Mouse (Mus musculus): Measurements from ENCODE around the gene Coro1a. TPM values are rescaled to one million over a fixed set of nuclear protein-coding genes. Genes with fewer than 3 reads are reported as not detected.

The Coro1a gene
- polyA plus RNA-seq (2014; fragmentation: Nextera tagmentation; extraction: Ambion mirVana) = 98.8 and 104 TPM in 2 replicates

- WGBS = 91% methylated on average over 19 of the region's 19 CpGs
- Histone ChIP-seq H3K9me3 (ENCODE audit: control insufficient read depth, low read length) (no peaks in the 10 kb centered on the region), H3K27me3 (ENCODE audit: control insufficient read depth, insufficient read depth, low read length) (no peaks in the 10 kb centered on the region), H3K9ac (replicated peaks; ENCODE audit: low read depth, low read length) (no peak within 1 kb of the TSS), H3K36me3 (ENCODE audit: control insufficient read depth, insufficient read depth, low read length) (no peaks in the 10 kb centered on the region), H3K27ac (ENCODE audit: low read depth, low read length) (no peak within 1 kb of the TSS), H3K4me3 (ENCODE audit: low read depth, low read length) (no peak within 1 kb of the TSS), H3K4me2 (ENCODE audit: low read depth, low read length) (no peak within 1 kb of the TSS), H3K4me1 (ENCODE audit: control insufficient read depth, insufficient read depth, low read length) (peaks cover 12% of the 10 kb centered on the region; the same call in 1 of the 2 replicates)
- ATAC-seq (ENCODE audit: low read depth) = no peak
Measured at GRCm38 (mm10) chr7:126707442-126708174, at the start of gene Coro1a. Coro1a (minus strand) TSS chr7:126707787.

GRCm38 (mm10) chr7:126754866-126755265 is 47.3 kb upstream of the Coro1a start:
- WGBS = 1% methylated on average over 9 of the region's 9 CpGs
- Histone ChIP-seq H3K9ac (replicated peaks; ENCODE audit: low read depth, low read length) (no peak overlapping the region), H3K4me3 (ENCODE audit: low read depth, low read length) (no peak overlapping the region)

GRCm38 (mm10) chr7:126749582-126750343 is 42.2 kb upstream of the Coro1a start:
- Histone ChIP-seq H3K9me3 (ENCODE audit: control insufficient read depth, low read length) (no peaks in the 10 kb centered on the region), H3K27ac (ENCODE audit: low read depth, low read length) (no peak overlapping the region), H3K36me3 (ENCODE audit: control insufficient read depth, insufficient read depth, low read length) (no peaks in the 10 kb centered on the region), H3K4me2 (ENCODE audit: low read depth, low read length) (no peak overlapping the region), H3K9ac (replicated peaks; ENCODE audit: low read depth, low read length) (no peak overlapping the region), H3K4me1 (ENCODE audit: control insufficient read depth, insufficient read depth, low read length) (no peaks in the 10 kb centered on the region), H3K4me3 (ENCODE audit: low read depth, low read length) (no peak overlapping the region), H3K27me3 (ENCODE audit: control insufficient read depth, insufficient read depth, low read length) (no peaks in the 10 kb centered on the region)
- 95% methylated on average over 17 of the region's 17 CpGs for WGBS
- no peak for ATAC-seq (ENCODE audit: low read depth)

More at GRCm38 (mm10) chr7:126754866-126755265, 47.3 kb upstream of the Coro1a start:
- Histone ChIP-seq H3K9me3 (ENCODE audit: control insufficient read depth, low read length) (no peaks in the 10 kb centered on the region), H3K4me1 (ENCODE audit: control insufficient read depth, insufficient read depth, low read length) (no peaks in the 10 kb centered on the region), H3K4me2 (ENCODE audit: low read depth, low read length) (0 out of 2 replicates have a peak overlapping the region, but pooled peaks have one; percentile 9), H3K27me3 (ENCODE audit: control insufficient read depth, insufficient read depth, low read length) (no peaks in the 10 kb centered on the region), H3K27ac (ENCODE audit: low read depth, low read length) (no peak overlapping the region), H3K36me3 (ENCODE audit: control insufficient read depth, insufficient read depth, low read length) (no peaks in the 10 kb centered on the region)
- peak; percentile 65; the same call in 1 of the 2 replicates for ATAC-seq (ENCODE audit: low read depth)

GRCm38 (mm10) chr7:126748824-126749223 is 41.2 kb upstream of the Coro1a start:
- Histone ChIP-seq H3K9me3 (ENCODE audit: control insufficient read depth, low read length) (no peaks in the 10 kb centered on the region), H3K9ac (replicated peaks; ENCODE audit: low read depth, low read length) (no peak overlapping the region), H3K27me3 (ENCODE audit: control insufficient read depth, insufficient read depth, low read length) (no peaks in the 10 kb centered on the region), H3K27ac (ENCODE audit: low read depth, low read length) (no peak overlapping the region), H3K4me1 (ENCODE audit: control insufficient read depth, insufficient read depth, low read length) (no peaks in the 10 kb centered on the region), H3K4me3 (ENCODE audit: low read depth, low read length) (no peak overlapping the region), H3K36me3 (ENCODE audit: control insufficient read depth, insufficient read depth, low read length) (no peaks in the 10 kb centered on the region), H3K4me2 (ENCODE audit: low read depth, low read length) (no peak overlapping the region)
- no peak for ATAC-seq (ENCODE audit: low read depth)
- WGBS = 82% methylated on average over 7 of the region's 7 CpGs

- Histone ChIP-seq H3K27ac (ENCODE audit: low read depth, low read length) (no peak overlapping the region), H3K4me3 (ENCODE audit: low read depth, low read length) (no peak overlapping the region), H3K36me3 (ENCODE audit: control insufficient read depth, insufficient read depth, low read length) (no peaks in the 10 kb centered on the region), H3K4me1 (ENCODE audit: control insufficient read depth, insufficient read depth, low read length) (no peaks in the 10 kb centered on the region), H3K9me3 (ENCODE audit: control insufficient read depth, low read length) (no peaks in the 10 kb centered on the region), H3K27me3 (ENCODE audit: control insufficient read depth, insufficient read depth, low read length) (no peaks in the 10 kb centered on the region), H3K9ac (replicated peaks; ENCODE audit: low read depth, low read length) (no peak overlapping the region), H3K4me2 (ENCODE audit: low read depth, low read length) (no peak overlapping the region)
- ATAC-seq (ENCODE audit: low read depth) = no peak
- 46% methylated on average over 6 of the region's 6 CpGs for WGBS
Measured at GRCm38 (mm10) chr7:126746798-126747197, 39.2 kb upstream of the Coro1a start.

GRCm38 (mm10) chr7:126746066-126746465 is 38.5 kb upstream of the Coro1a start:
- H3K27ac ChIP-seq (ENCODE audit: low read depth, low read length) = no peak overlapping the region
- H3K9ac ChIP-seq (replicated peaks; ENCODE audit: low read depth, low read length) = no peak overlapping the region
- no peak for ATAC-seq (ENCODE audit: low read depth)
- no peak overlapping the region for H3K4me2 ChIP-seq (ENCODE audit: low read depth, low read length)
- H3K36me3 ChIP-seq (ENCODE audit: control insufficient read depth, insufficient read depth, low read length) = no peaks in the 10 kb centered on the region
- H3K4me1 ChIP-seq (ENCODE audit: control insufficient read depth, insufficient read depth, low read length) = no peaks in the 10 kb centered on the region
- 88% methylated on average over 12 of the region's 12 CpGs for WGBS
- H3K27me3 ChIP-seq (ENCODE audit: control insufficient read depth, insufficient read depth, low read length) = no peaks in the 10 kb centered on the region
- H3K9me3 ChIP-seq (ENCODE audit: control insufficient read depth, low read length) = no peaks in the 10 kb centered on the region
- H3K4me3 ChIP-seq (ENCODE audit: low read depth, low read length) = no peak overlapping the region

- H3K27ac ChIP-seq (ENCODE audit: low read depth, low read length) = no peak overlapping the region
- no peak for ATAC-seq (ENCODE audit: low read depth)
- H3K9me3 ChIP-seq (ENCODE audit: control insufficient read depth, low read length) = no peaks in the 10 kb centered on the region
- whole genome bisulfite sequencing = 94% methylated on average over 13 of the region's 13 CpGs
- no peak overlapping the region for H3K9ac ChIP-seq (replicated peaks; ENCODE audit: low read depth, low read length)
- H3K4me3 ChIP-seq (ENCODE audit: low read depth, low read length) = no peak overlapping the region
- H3K27me3 ChIP-seq (ENCODE audit: control insufficient read depth, insufficient read depth, low read length) = no peaks in the 10 kb centered on the region
- H3K4me1 ChIP-seq (ENCODE audit: control insufficient read depth, insufficient read depth, low read length) = no peaks in the 10 kb centered on the region
- no peaks in the 10 kb centered on the region for H3K36me3 ChIP-seq (ENCODE audit: control insufficient read depth, insufficient read depth, low read length)
- H3K4me2 ChIP-seq (ENCODE audit: low read depth, low read length) = no peak overlapping the region
Measured at GRCm38 (mm10) chr7:126741964-126742482, 34.4 kb upstream of the Coro1a start.

- H3K36me3 ChIP-seq (ENCODE audit: control insufficient read depth, insufficient read depth, low read length) = no peaks in the 10 kb centered on the region
- 90% methylated on average over 5 of the region's 5 CpGs for WGBS
- H3K27me3 ChIP-seq (ENCODE audit: control insufficient read depth, insufficient read depth, low read length) = no peaks in the 10 kb centered on the region
- ATAC-seq (ENCODE audit: low read depth) = no peak
- no peak overlapping the region for H3K4me2 ChIP-seq (ENCODE audit: low read depth, low read length)
- no peak overlapping the region for H3K27ac ChIP-seq (ENCODE audit: low read depth, low read length)
- H3K4me3 ChIP-seq (ENCODE audit: low read depth, low read length) = no peak overlapping the region
- no peak overlapping the region for H3K9ac ChIP-seq (replicated peaks; ENCODE audit: low read depth, low read length)
- no peaks in the 10 kb centered on the region for H3K4me1 ChIP-seq (ENCODE audit: control insufficient read depth, insufficient read depth, low read length)
- H3K9me3 ChIP-seq (ENCODE audit: control insufficient read depth, low read length) = no peaks in the 10 kb centered on the region
Measured at GRCm38 (mm10) chr7:126741452-126741851, 33.9 kb upstream of the Coro1a start.

GRCm38 (mm10) chr7:126740977-126741376 is 33.4 kb upstream of the Coro1a start:
- H3K4me3 ChIP-seq (ENCODE audit: low read depth, low read length) = no peak overlapping the region
- ATAC-seq (ENCODE audit: low read depth) = no peak
- 89% methylated on average over 5 of the region's 5 CpGs for WGBS
- no peak overlapping the region for H3K4me2 ChIP-seq (ENCODE audit: low read depth, low read length)
- no peak overlapping the region for H3K27ac ChIP-seq (ENCODE audit: low read depth, low read length)
- H3K4me1 ChIP-seq (ENCODE audit: control insufficient read depth, insufficient read depth, low read length) = no peaks in the 10 kb centered on the region
- H3K27me3 ChIP-seq (ENCODE audit: control insufficient read depth, insufficient read depth, low read length) = no peaks in the 10 kb centered on the region
- no peaks in the 10 kb centered on the region for H3K9me3 ChIP-seq (ENCODE audit: control insufficient read depth, low read length)
- H3K36me3 ChIP-seq (ENCODE audit: control insufficient read depth, insufficient read depth, low read length) = no peaks in the 10 kb centered on the region
- H3K9ac ChIP-seq (replicated peaks; ENCODE audit: low read depth, low read length) = no peak overlapping the region

Measured in neural tube, embryonic 14.5 days (tissue).